Mouse (Mus musculus) heart, postnatal 14 days (tissue): Measurements from ENCODE around the gene Spsb2. TPM values are rescaled to one million over a fixed set of nuclear protein-coding genes. Genes with fewer than 3 reads are reported as not detected.
A peak's percentile ranks its signal among the peaks of the same experiment; 100 is the strongest.

ENCODE experiments used
- DNase-seq, 2 experiments: peaks; one replicate each; pipeline ENCODE4 v3.0.0; 2021 to 2022
- intact Hi-C: fragments of 180-260 bp; cut with DNase I; formaldehyde crosslinking; loops from one replicate; pipeline ENCODE4 v1.15.1; 2025
- long read RNA-seq, 2 experiments: library from polyadenylated mRNA; stranded (forward); transcript quantifications; one replicate each; pipeline ENCODE4 v2.0.0; 2021
- total RNA-seq, 2 experiments: library from RNA; stranded (reverse); gene quantifications; 2 replicates each; pipeline ENCODE4 v1.2.3; 2021

Spsb2 gene
- total RNA-seq = 1 to 10 TPM; 3.2 to 3.5 TPM
- long read RNA-seq, experiment 1 = 0 reads
- long read RNA-seq, experiment 2 = 0 reads

DNA sequence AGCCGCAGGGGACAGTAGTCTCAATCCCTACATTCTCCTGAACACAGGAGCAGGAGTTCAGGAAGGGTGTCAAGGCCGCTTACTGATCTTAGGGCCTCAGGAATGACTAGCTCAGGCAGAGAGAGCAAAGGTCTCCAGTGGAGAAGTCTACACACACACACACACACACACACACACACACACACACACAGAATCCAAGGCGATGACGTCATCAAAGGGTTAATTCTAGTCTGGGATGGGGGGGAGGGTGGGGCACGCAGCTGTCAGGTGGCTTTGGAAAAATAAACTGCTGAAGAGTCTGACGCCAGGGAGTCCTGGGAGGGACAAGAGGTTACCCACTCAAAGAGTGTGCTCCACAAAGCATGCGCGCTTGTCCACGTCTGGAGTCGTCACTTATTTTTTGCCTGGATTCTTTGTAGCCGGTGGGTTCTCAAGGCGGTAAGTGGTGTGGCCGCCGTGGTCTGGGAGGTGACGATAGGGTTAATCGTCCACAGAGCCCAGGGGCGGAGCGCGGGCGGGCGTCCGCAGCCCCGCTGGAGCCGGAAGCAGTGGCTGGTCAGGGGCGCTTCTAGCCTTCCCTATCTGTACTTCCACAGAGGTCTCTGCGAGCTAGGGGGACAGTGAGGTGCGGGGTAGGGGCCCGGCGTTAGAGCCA lies at the start of gene Spsb2:
TSS of gene Spsb2 (plus strand) at position 304 of the 655 bp plus-strand sequence.
- intact Hi-C loops = loop anchor here (5.0 kb wide), 1 partner anchor 51 kb away; the partner anchor contains the start of genes Atn1 and Gm45234
- peak; percentile 79 to 82 for DNase-seq

DNA sequence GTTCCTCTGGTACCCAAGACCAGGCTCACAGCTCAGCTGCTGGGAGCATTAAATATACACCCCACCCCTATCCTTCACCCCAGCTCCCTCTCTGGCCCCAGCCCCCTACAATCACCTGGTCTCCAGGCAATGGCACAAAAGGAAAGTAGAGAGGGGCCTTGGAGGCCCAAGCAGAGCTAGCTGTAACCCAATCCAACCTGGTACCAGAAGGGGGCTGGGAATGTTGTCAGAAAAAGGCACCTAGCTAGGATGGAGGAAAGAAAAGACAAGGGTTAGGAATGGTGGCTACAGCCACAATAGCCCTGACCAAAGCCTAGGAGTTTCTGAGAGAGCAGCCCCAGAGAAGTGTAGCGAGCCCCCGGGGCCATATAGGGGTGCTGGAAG lies 49.6 kb upstream of the Spsb2 start:
- DNase-seq = no peak
- intact Hi-C loops = loop anchor here (1.0 to 5.0 kb wide), 6 partner anchors 48 to 247 kb away; partner anchors contain the start of genes C1ra, C1rb, Lpcat3 and Spsb2

GRCm38 (mm10) chr6:124759259-124759658 lies 49.2 kb upstream of the Spsb2 start:
- intact Hi-C loops = loop anchor here (1.0 to 5.0 kb wide), 6 partner anchors 48 to 247 kb away; partner anchors contain the start of genes C1ra, C1rb, Lpcat3 and Spsb2
- DNase-seq = peak; percentile 85 to 92

DNA sequence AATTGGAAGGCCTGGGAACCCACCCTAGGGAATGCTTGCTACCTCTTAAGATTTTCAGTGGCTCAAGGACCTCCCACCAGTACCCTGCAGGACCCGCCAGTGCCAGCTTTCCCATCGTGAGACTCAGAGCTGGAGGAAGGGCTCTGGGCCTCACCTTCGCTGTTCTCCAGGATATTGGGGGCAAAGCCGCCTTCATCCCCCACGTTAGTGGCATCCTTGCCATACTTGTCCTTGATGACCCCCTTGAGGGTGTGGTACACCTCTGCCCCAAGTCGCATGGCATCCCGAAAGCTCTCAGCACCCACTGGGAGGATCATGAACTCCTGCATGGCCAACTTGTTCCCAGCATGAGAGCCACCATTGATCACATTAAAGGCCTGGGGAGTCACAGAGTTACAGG lies 42.5 kb upstream of the Spsb2 start:
- no peak for DNase-seq
- intact Hi-C loops = loop anchor here (10.0 kb wide), 1 partner anchor 281 kb away; no protein-coding TSS in a partner anchor

- DNase-seq = no peak
- intact Hi-C loops = loop anchor here (10.0 kb wide), 1 partner anchor 283 kb away; no protein-coding TSS in a partner anchor
Measured at GRCm38 (mm10) chr6:124767536-124767919, 40.9 kb upstream of the Spsb2 start.

DNA sequence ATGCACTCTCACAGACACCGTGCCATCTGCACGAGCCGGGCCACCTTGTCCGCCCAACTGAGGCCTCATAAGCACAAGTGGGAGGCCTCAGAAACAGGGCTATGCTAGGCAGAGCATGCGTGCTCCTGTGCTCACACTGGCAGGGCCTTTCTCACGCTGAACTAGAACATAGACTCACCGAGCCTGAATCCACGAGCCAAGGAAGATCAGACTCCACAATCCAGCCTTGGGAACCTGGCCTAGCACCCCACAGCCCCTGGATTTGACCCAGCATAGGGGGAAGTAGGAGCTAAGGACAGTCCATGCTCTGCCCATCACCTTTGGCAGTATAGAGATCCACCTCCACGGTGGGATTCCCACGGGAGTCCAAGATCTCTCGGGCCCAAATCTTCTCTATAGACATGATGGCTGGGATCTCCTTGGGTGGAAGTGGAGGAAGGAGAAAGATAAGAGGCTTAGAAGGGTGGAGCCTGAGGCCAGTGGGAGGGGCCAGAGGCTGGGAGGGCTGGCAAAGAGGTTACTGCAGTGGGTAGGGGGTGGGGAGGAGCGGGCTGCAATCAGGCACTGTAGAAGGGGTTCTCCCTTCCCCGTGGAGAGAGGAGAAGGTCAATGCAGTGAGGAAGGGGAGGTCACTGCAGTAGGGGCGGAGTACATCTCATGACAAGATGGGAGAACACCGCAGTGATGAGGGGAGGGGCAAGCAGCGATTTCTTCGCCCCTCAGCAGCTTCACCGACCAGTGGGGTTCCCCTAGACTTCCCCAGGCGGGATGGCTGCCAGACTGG lies 40.3 kb upstream of the Spsb2 start:
- DNase-seq = no peak
- intact Hi-C loops = loop anchor here (10.0 kb wide), 1 partner anchor 283 kb away; no protein-coding TSS in a partner anchor

- DNase-seq = no peak
- intact Hi-C loops = loop anchor here (10.0 kb wide), 1 partner anchor 284 kb away; no protein-coding TSS in a partner anchor
Measured at GRCm38 (mm10) chr6:124768704-124769044, 39.8 kb upstream of the Spsb2 start.

- peak; percentile 46 to 56 for DNase-seq
- intact Hi-C loops = loop anchor here (10.0 kb wide), 1 partner anchor 284 kb away; no protein-coding TSS in a partner anchor
Measured at GRCm38 (mm10) chr6:124769101-124769765, 39.2 kb upstream of the Spsb2 start, which contains the start of gene Eno2. Gene Eno2 (minus strand): TSS chr6:124769673.

DNA sequence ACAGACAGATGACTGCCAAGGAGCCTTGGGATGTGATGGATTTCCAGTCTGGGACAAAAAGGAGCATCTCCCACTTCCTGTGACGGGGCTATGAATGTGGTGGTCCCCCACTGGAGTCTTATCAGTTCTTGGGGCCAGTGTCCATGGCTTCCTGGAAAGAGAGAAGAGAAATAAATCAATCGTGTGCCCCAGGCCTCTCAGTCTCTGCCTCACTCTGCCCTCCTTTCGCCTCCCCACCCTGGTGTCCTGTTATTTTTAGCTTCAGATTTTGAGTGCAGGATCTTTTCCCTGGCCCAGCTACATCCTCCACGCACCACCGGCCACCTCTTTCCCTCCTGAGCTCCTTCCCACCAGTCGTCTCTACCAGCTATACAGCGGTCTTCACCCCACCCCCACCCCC lies 38.4 kb upstream of the Spsb2 start:
- intact Hi-C loops = no loop called here
- no peak for DNase-seq

- no peak for DNase-seq
- intact Hi-C loops = no loop called here
Measured at GRCm38 (mm10) chr6:124770511-124770910, 38.0 kb upstream of the Spsb2 start.

- DNase-seq = peak; percentile 36 to 51
- intact Hi-C loops = no loop called here
Measured at GRCm38 (mm10) chr6:124779222-124779983, 29.1 kb upstream of the Spsb2 start, which contains the start of gene Lrrc23. Gene Lrrc23 (minus strand): TSS chr6:124779727.

DNA sequence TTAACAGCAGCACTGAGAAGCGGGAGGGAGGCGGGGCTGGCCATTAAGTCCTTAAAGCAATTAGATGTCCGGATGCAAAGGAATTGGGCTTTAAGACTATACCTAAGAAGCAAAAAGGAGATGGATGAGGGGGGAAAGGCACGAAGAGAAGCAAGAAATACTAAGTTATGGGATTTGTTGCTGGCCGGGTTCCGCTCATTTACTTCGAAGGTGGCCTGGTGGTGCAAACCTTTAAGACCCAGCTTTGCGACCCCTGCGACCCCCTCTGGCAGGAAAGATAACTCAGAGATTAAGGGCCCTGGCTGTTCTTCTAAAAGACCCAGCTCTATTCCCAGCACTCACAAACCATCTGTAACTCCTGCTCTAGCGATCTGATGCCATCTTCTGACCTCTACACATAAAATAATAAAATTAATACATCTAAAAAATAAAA lies 28.5 kb upstream of the Spsb2 start:
- intact Hi-C loops = no loop called here
- no peak for DNase-seq

GRCm38 (mm10) chr6:124780917-124781316 lies 27.5 kb upstream of the Spsb2 start:
- no peak for DNase-seq
- intact Hi-C loops = no loop called here

GRCm38 (mm10) chr6:124782436-124782835 lies 26.0 kb upstream of the Spsb2 start:
- intact Hi-C loops = no loop called here
- peak in 1 of 2 experiments; percentile 43 for DNase-seq

GRCm38 (mm10) chr6:124786756-124787420 lies 21.6 kb upstream of the Spsb2 start:
- DNase-seq = no peak
- intact Hi-C loops = no loop called here

DNA sequence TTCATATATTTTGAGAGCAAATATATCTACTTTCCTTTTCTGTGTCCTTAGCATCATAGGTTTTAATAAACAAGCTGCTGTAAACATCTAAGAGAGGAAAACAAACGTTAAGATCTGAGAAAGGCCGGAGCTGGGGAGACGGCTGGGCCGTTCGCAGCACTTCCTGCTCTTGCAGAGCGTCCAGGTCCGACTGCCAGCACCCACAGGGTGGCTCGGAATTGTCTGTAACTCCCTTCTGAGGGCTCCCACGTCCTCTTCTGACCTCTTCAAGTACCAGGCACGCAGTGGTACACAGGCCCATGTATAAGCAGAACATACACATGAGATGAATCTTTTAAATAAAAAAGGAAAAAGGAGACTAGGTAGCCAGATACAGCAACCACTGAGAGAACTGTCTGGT lies 20.7 kb upstream of the Spsb2 start:
- intact Hi-C loops = no loop called here
- no peak for DNase-seq

DNA sequence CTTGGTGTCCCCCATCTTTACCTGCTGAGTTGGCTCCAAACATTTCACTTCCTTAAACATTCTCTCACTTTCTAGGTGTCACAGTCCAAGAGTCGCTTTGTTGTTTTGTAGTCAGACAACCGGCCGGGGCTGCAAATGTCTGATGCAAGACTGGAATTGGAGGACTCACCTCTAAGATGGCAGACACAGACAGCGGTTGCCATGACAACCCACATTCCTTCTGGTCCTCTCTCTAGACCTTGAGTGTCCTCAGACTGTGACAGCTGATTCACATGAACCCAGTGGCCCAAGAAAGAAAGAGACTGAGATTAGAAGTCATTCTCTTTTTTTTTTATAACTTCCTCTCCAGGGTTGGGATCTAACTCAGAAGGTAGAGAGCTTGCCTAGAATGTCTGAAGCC lies 18.9 kb upstream of the Spsb2 start:
- no peak for DNase-seq
- intact Hi-C loops = no loop called here

DNA sequence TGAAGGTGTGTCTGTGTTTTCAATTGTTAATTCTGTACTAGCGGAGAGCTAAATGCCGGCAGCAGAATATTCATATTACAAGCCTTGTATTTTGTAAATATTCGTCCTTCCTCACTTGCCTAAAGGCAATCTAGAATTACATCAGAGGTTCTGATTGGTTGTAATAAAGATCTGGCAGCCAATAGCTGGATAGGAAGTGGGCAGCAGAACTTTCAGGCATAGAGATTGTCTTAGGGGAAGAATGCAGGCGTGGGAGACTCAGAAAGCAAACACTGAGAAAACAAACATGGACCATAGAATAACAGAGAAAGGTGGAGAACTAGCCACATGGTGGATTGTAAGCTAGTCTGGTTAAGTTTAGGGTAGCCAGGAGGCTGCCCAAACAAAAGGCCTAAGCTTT lies 18.3 kb upstream of the Spsb2 start:
- no peak for DNase-seq

DNA sequence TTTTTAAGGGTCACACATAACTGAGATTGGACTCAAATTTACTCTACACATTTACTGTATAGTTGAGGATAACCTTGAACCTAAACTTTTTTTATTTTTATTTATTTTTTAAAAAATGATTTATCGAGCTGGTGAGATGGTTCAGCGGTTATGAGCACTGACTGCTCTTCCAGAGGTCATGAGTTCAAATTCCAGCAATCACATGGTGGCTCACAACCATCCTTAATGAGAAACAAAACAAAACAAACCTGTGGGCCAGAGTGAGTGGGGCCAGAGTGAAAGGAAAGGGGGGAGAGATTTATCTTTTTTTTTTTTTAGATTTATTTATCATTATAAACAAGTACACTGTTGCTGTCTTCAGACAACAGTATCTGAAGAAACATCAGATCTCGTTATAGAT lies 16.6 kb upstream of the Spsb2 start:
- no peak for DNase-seq
- intact Hi-C loops = no loop called here

More for the DNA sequence above, 18.3 kb upstream of the Spsb2 start:
- intact Hi-C loops = no loop called here
